Mouse (Mus musculus) NIH3T3 (cell line): Measurements from ENCODE around the gene Cdk5rap1.
"Not testable (repeated sequence)": the region's sequence is repeated elsewhere in the genome, so short reads cannot be mapped to it uniquely, and the experiment has no call there.

ENCODE experiments used
- DNase-seq: peaks from one replicate; pipeline ENCODE4 v3.0.0-alpha.2; 2012; ENCODE audit warnings: low read depth

The Cdk5rap1 gene

GRCm38 (mm10) chr2:154374807-154375601, 2.2 kb upstream of the Cdk5rap1 start:
- DNase-seq: peak; percentile 96

DNA sequence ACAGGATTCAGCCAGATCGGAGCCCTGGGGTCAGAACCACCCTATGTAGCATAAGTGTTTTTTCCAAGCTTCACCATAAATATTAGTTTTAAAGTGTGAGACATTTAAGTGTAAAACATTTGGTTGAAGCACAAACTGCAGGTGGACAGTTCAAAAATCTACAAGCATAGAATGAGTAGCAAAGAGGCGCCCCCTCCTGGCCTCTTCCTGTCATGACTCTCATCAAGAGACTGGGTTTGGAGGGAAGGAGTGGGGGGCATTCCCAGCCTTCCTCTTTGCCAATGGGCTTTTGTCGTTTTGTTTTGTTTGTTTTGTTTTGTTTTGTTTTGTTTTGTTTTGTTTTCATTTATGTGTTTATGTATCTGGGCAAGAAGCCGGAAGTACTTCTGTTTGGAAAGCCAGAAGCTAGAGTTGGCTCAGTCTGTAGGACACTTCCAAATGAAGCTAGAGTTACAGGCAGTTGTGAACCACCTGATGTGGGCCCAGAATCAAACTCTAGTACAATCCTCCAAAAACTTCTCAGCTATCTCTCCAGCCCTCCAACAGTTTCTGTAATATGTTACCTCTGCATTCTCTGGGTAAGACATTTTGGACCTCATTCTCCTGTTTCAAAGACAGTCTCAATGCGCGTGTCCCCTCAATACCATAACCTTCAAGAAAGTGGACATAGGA, 1.3 kb upstream of the Cdk5rap1 start:
- peak; percentile 86 for DNase-seq

GRCm38 (mm10) chr2:154372151-154372829, 520 bp downstream of the Cdk5rap1 start:
- peak; percentile 94 for DNase-seq

DNA sequence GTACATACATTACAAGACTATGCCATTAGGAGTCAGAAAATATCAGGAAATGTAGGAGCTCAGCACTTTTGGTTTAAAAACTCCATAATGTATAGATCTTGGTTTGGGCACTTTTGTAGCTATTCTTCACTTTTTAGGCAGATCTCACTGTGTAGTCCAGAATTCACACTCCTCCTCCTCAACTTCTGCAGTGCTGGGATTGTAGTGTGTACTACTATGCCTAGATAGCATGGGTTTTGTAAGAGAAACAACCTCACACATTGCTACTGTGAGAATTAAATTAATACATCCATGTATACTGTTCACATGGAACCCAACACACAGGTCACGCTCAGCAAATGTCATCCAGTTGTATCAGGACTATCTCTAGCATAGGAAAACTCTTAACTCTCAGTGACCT, 5.3 kb downstream of the Cdk5rap1 start:
- no peak for DNase-seq

- DNase-seq: not testable (repeated sequence)
Observed at GRCm38 (mm10) chr2:154354000-154354425, 18.8 kb downstream of the Cdk5rap1 start.

GRCm38 (mm10) chr2:154348152-154348551, 24.7 kb downstream of the Cdk5rap1 start:
- DNase-seq: no peak

DNA sequence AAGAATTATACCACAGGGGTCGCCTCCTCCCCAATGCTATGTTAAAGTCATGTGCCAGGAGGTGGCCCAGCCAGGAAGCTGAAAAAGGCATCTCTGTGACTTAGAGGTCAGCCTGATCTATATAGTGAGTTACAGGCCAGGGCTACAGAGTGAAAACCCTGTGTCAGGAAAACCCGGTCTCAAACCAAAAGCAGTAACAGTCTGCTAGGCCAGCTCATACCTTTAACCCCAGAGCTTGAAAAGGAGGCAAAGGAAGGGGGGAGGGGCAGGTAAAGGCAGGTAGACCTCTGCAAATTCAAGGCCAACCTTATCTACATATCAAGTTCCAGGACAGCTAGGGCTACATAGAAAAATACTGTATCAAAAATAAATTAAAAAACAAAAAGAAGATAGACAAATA, 33.5 kb downstream of the Cdk5rap1 start:
- DNase-seq: no peak

DNA sequence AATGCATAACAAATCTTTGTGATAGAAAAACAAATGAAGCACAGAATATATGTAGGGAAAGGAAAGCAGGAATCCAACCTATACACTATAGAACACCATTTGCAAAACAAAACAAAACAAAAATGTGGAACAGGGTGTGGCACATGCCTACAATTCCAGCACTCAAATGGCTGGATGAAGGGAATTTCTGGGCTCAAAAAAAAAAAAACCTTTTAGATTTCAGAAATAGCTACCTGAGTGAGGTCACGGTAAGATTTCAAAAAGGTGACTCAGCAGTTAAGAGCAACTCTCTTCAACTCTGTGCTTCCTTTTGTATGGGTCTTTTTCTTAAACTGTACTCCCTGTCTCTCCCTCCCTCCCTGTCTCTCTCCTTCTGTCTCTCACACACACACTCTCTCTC, 34.6 kb downstream of the Cdk5rap1 start:
- DNase-seq: no peak

DNA sequence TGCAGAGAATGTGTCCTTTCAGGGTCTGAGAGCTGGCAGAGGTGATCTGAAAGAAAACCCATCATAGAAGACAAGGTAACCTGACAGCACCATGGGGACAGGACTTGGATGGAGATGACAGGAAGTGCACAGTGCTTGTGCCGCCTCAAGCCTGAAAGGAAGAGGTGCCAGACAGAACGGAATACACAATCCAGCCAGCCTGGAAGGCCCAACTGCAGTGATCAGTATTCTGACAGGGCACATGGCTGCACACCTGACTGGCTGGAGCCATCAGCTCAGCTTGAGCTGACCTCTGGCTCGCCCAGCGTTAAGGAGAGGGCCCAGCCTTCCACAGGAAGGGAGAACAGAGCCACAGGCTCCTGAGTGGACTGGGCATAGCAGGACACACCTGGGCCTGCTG, 37.2 kb downstream of the Cdk5rap1 start:
- no peak for DNase-seq

DNA sequence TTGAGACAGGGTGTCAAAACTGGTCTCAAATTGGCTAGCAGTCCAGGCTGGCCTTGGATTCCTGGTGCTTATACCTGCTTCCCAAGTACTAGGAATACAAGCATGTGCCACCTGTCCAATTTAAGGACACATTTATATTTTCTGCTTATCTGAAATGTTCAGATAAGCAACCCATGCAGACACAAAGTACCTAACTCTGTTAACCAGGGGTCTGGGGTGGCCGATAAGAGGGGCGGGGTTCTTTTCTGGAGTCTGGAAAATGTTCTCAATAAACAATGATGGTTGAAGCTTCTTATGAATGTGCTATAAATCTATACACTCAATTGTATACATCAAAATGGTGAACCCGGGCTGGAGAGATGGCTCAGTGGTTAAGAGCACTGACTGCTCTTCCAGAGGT, 46.0 kb downstream of the Cdk5rap1 start:
- DNase-seq: no peak

GRCm38 (mm10) chr2:154313771-154314170, 59.0 kb downstream of the Cdk5rap1 start:
- not testable (repeated sequence) for DNase-seq

GRCm38 (mm10) chr2:154306927-154307326, 65.9 kb downstream of the Cdk5rap1 start, which contains the start of gene Bpifb9b:
Gene Bpifb9b, plus strand, starts transcription at chr2:154307227.
- DNase-seq: not testable (repeated sequence)

DNA sequence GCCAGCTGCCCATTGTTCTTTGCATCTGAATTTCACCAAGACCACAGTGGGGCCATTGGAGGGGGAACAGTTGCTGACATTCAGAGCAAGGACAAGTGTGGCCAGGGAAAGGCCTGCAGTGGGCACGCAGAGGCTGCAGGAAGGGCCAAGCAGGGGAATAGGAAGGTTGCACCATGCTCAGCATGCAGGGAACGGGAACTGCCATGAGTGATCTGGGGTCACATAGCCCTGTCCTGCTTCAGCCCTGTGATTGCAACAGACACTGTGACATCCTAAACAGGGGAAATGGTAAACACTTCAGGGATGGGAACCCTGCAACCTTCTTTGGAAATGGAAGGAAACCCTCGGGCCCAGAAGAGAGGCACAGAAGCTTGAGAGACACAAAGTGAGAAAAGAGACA, 68.2 kb downstream of the Cdk5rap1 start:
- not testable (repeated sequence) for DNase-seq

DNA sequence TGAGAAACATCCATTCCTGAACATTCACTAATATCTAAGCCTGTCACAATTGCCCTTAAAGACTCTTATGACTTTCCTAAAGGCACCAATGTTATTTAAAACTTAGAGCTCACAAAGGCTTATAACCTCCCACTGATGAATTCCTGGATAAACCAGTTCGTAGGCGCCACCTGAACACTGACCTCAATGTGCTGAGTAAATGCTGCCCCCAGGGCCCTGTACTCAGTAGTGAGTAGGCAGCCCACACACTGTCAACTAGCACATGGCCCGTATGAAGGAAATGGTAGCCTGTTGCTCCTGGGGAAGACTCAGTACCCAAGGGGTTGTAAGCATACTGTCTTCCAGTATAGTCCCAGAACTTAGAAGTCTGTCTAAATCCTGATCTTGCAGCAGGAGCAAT, 71.0 kb downstream of the Cdk5rap1 start:
- no peak for DNase-seq

DNA sequence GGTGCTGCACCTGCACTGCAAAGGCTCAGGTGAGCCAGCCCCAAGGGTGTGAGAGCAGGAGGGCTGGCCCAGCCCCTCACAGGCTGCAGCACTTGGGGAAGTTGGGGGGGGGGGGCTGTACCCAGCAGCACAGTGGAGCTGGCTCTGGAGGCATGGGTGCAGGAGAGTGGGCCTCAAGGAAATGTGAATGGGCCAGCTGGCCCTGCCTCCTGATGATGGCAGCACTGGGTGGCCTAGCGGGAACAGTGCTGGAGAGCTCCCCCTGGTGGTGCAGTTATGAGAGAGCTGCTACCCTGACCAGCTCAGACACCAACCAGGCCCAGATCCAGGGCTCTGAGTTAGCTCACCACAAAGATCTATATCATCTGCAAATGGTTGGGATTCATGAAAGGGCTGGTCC, 72.3 kb downstream of the Cdk5rap1 start:
- peak; percentile 83 for DNase-seq

- peak; percentile 69 for DNase-seq
Observed at GRCm38 (mm10) chr2:154294746-154295145, 78.1 kb downstream of the Cdk5rap1 start.

GRCm38 (mm10) chr2:154292833-154293232, 80.0 kb downstream of the Cdk5rap1 start:
- DNase-seq: peak; percentile 11

DNA sequence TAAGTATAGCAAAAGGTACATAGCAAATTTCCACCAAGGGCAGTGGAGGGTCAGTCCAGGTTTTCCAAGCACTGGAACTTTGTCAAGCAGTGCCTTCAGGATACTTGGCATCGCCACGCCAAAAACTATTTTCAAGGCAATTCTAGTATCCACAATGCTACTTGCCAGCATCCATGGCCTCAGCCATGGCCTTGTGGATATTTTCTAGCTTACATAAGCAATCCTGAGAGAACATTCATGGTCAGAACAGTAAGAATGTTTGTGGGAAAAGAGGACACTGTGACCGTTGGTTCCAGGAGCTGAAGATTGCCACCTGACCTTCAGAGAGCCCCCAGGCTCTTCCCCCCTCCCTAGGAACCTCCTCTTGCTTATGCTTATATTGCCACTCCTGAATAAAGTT, 80.9 kb downstream of the Cdk5rap1 start:
- not testable (repeated sequence) for DNase-seq
